Mouse (Mus musculus) hindbrain, embryonic 16.5 days (tissue): ENCODE measurements around the gene Slc37a1. TPM values are rescaled to one million over a fixed set of nuclear protein-coding genes. Genes with fewer than 3 reads are reported as not detected.

Experiments used
- ATAC-seq: fragments of 200-750 bp; cut with Nextera tagmentation; 2 replicates; pipeline ENCODE4 v1.8.0; 2017; ENCODE audit warnings: moderate TSS enrichment, moderate library complexity
- H3K27ac ChIP-seq: fragments of 300-500 bp; sonication (generic); 2 replicates; pipeline ENCODE4 v1.5.1; 2014; ENCODE audit warnings: low read depth, mild to moderate bottlenecking, control low read depth, low read length, moderate library complexity
- H3K27me3 ChIP-seq: fragments of 300-500 bp; sonication (generic); replicated peaks from 2 replicates; pipeline ENCODE4 v1.6.1; 2014; ENCODE audit warnings: low read length; ENCODE audit not compliant: control insufficient read depth, insufficient read depth
- H3K36me3 ChIP-seq: fragments of 300-500 bp; sonication (generic); 2 replicates; pipeline ENCODE4 v1.6.1; 2014; ENCODE audit warnings: mild to moderate bottlenecking, low read length, moderate library complexity, mixed read lengths; ENCODE audit not compliant: control insufficient read depth, insufficient read depth
- H3K4me1 ChIP-seq: fragments of 300-500 bp; sonication (generic); 2 replicates; pipeline ENCODE4 v1.6.1; 2014; ENCODE audit warnings: low read depth, low read length; ENCODE audit not compliant: control insufficient read depth, insufficient read depth
- H3K4me2 ChIP-seq: fragments of 300-500 bp; sonication (generic); 2 replicates; pipeline ENCODE4 v1.6.1; 2014; ENCODE audit warnings: mild to moderate bottlenecking, low read length, control low read depth, moderate library complexity
- H3K4me3 ChIP-seq: fragments of 300-500 bp; sonication (generic); 2 replicates; pipeline ENCODE4 v1.5.1; 2014; ENCODE audit warnings: mild to moderate bottlenecking, low read length, control low read depth, moderate library complexity
- H3K9ac ChIP-seq: fragments of 300-500 bp; sonication (generic); 2 replicates; pipeline ENCODE4 v1.6.1; 2014; ENCODE audit warnings: low read depth, mild to moderate bottlenecking, control low read depth, low read length, moderate library complexity
- H3K9me3 ChIP-seq: fragments of 300-500 bp; sonication (generic); 2 replicates; pipeline ENCODE4 v1.6.1; 2014; ENCODE audit warnings: mild to moderate bottlenecking, low read length, moderate library complexity; ENCODE audit not compliant: control insufficient read depth
- WGBS: fragments of 180-500 bp; shearing (Covaris S2); extraction: QIAGEN DNeasy Blood & Tissue Kit; methylation state at CpG from one replicate; pipeline ENCODE4 v1.1.7; 2014; 5-methylcytosine and 5-hydroxymethylcytosine counted together
- polyA plus RNA-seq: library from polyadenylated mRNA; unstranded; fragments of >200 nt; fragmentation: Nextera tagmentation; extraction: Ambion mirVana; gene quantifications from 2 replicates; pipeline ENCODE4 v1.2.1, GENCODE M21; 2015

The Slc37a1 gene
- polyA plus RNA-seq, 1 experiment from 2014 or later: 8.6 TPM

- no peak for ATAC-seq
- Histone ChIP-seq H3K36me3 (no peaks in the 10 kb centered on the region), H3K27me3 (no peaks in the 10 kb centered on the region), H3K4me3 (no peak overlapping the region), H3K4me2 (no peak overlapping the region), H3K27ac (no peak overlapping the region), H3K9ac (no peak overlapping the region), H3K4me1 (no peaks in the 10 kb centered on the region; the same call in 1 of the 2 replicates), H3K9me3 (no peaks in the 10 kb centered on the region; the same call in 1 of the 2 replicates)
- WGBS: 93% methylated on average over 12 of the region's 12 CpGs
Measured at GRCm38 (mm10) chr17:31257898-31258297, 28.7 kb upstream of the Slc37a1 start.

- H3K27ac ChIP-seq: no peak overlapping the region
- ATAC-seq: no peak
- H3K9me3 ChIP-seq: no peaks in the 10 kb centered on the region; the same call in 1 of the 2 replicates
- no peak overlapping the region for H3K9ac ChIP-seq
- no peaks in the 10 kb centered on the region for H3K27me3 ChIP-seq
- no peaks in the 10 kb centered on the region for H3K36me3 ChIP-seq
- H3K4me3 ChIP-seq: no peak overlapping the region
- 88% methylated on average over 9 of the region's 9 CpGs for WGBS
- no peaks in the 10 kb centered on the region; the same call in 1 of the 2 replicates for H3K4me1 ChIP-seq
- no peak overlapping the region for H3K4me2 ChIP-seq
Measured at GRCm38 (mm10) chr17:31258310-31258865, 28.2 kb upstream of the Slc37a1 start.

- no peak for ATAC-seq
- 67% methylated on average over 4 of the region's 4 CpGs for WGBS
- H3K36me3 ChIP-seq: no peaks in the 10 kb centered on the region
Measured at GRCm38 (mm10) chr17:31259145-31259544, 27.4 kb upstream of the Slc37a1 start.

GRCm38 (mm10) chr17:31259825-31260224 is 26.8 kb upstream of the Slc37a1 start:
- H3K36me3 ChIP-seq: no peaks in the 10 kb centered on the region
- ATAC-seq: no peak
- no peak overlapping the region for H3K4me2 ChIP-seq
- H3K9ac ChIP-seq: no peak overlapping the region
- no peaks in the 10 kb centered on the region; the same call in 1 of the 2 replicates for H3K9me3 ChIP-seq
- H3K4me3 ChIP-seq: no peak overlapping the region
- H3K27me3 ChIP-seq: no peaks in the 10 kb centered on the region
- H3K27ac ChIP-seq: no peak overlapping the region
- H3K4me1 ChIP-seq: no peaks in the 10 kb centered on the region
- 71% methylated on average over 4 of the region's 4 CpGs for WGBS

More at GRCm38 (mm10) chr17:31259145-31259544, 27.4 kb upstream of the Slc37a1 start:
- no peak overlapping the region for H3K27ac ChIP-seq
- no peaks in the 10 kb centered on the region; the same call in 1 of the 2 replicates for H3K4me1 ChIP-seq
- no peaks in the 10 kb centered on the region; the same call in 1 of the 2 replicates for H3K9me3 ChIP-seq
- no peak overlapping the region for H3K4me2 ChIP-seq
- no peak overlapping the region for H3K9ac ChIP-seq
- no peaks in the 10 kb centered on the region for H3K27me3 ChIP-seq
- H3K4me3 ChIP-seq: no peak overlapping the region

DNA sequence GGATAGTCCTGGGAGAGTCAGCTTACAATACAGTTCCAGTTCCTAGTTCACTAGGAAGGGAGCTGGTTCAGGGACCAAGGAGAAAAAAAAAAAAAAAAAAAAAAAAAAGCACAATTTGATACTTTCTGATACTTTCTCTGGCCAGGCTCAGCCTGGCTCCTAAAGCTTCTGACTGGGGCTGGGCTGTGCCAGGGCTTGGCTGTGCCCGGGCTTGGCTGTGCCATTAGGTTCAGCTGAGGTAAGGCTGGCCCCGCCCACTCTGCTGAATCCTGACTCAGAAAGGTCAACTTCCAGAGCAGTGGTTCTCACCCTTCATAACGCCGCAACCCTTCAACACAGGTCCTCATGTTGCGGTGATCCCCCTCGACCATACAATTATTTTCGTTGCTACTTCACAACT is 26.2 kb upstream of the Slc37a1 start:
- Histone ChIP-seq H3K36me3 (no peaks in the 10 kb centered on the region), H3K9ac (no peak overlapping the region), H3K4me3 (no peak overlapping the region), H3K27ac (no peak overlapping the region), H3K4me1 (no peaks in the 10 kb centered on the region), H3K27me3 (no peaks in the 10 kb centered on the region), H3K9me3 (no peaks in the 10 kb centered on the region; the same call in 1 of the 2 replicates), H3K4me2 (no peak overlapping the region)
- ATAC-seq: no peak
- WGBS: 88% methylated on average over 7 of the region's 7 CpGs

GRCm38 (mm10) chr17:31261352-31261751 is 25.2 kb upstream of the Slc37a1 start:
- no peak for ATAC-seq
- Histone ChIP-seq H3K9ac (no peak overlapping the region), H3K27me3 (no peaks in the 10 kb centered on the region), H3K4me1 (no peaks in the 10 kb centered on the region), H3K4me2 (no peak overlapping the region), H3K36me3 (no peaks in the 10 kb centered on the region), H3K9me3 (no peaks in the 10 kb centered on the region; the same call in 1 of the 2 replicates), H3K27ac (no peak overlapping the region), H3K4me3 (no peak overlapping the region)
- 76% methylated on average over 6 of the region's 6 CpGs for WGBS

DNA sequence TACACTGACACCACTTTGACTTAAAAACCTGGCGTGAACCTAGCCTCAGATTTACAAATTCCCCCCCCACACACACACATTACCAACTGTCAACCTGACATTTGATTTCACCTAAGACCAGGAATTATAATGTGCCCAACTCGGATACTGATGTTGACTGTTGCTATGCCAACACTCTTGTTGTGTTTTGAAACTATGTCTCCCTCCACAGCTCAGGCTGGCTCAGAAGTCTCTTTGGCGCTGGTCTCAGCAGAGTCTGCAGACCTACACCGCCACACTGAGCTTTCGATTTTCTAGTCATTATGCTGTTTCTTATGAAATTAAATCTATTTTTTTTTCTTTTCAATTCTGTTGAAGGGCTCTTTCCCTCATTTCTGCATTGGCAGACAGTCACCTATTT is 23.9 kb upstream of the Slc37a1 start:
- Histone ChIP-seq H3K4me1 (no peaks in the 10 kb centered on the region), H3K36me3 (no peaks in the 10 kb centered on the region), H3K9ac (no peak overlapping the region), H3K4me2 (no peak overlapping the region), H3K27me3 (no peaks in the 10 kb centered on the region), H3K9me3 (no peaks in the 10 kb centered on the region), H3K27ac (no peak overlapping the region), H3K4me3 (no peak overlapping the region)
- ATAC-seq: no peak
- 61% methylated on average over 5 of the region's 5 CpGs for WGBS

DNA sequence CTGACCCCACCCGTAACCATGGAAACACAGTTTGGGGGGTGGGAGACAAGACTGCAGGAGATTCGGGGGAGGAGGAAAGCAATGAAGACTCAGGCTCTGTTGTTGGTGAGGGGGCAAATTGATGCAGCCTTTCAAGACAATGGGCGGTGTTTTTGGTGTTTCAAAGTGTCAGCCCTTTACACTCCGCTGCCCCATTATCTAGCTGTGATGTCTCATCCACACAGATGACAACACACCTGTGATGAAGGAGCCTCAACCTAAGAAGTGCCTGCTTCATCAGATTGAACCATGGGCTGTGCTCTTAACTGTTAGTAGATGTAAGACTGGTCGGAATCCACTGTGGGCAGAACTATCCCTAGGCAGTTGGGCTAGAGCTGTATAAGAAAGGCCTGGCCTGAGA is 22.8 kb upstream of the Slc37a1 start:
- no peaks in the 10 kb centered on the region for H3K36me3 ChIP-seq
- no peak for ATAC-seq
- WGBS: 81% methylated on average over 5 of the region's 5 CpGs
- no peaks in the 10 kb centered on the region for H3K27me3 ChIP-seq
- H3K4me3 ChIP-seq: no peak overlapping the region
- H3K4me2 ChIP-seq: no peak overlapping the region
- no peak overlapping the region for H3K27ac ChIP-seq
- no peaks in the 10 kb centered on the region for H3K4me1 ChIP-seq
- H3K9me3 ChIP-seq: no peaks in the 10 kb centered on the region
- no peak overlapping the region for H3K9ac ChIP-seq

DNA sequence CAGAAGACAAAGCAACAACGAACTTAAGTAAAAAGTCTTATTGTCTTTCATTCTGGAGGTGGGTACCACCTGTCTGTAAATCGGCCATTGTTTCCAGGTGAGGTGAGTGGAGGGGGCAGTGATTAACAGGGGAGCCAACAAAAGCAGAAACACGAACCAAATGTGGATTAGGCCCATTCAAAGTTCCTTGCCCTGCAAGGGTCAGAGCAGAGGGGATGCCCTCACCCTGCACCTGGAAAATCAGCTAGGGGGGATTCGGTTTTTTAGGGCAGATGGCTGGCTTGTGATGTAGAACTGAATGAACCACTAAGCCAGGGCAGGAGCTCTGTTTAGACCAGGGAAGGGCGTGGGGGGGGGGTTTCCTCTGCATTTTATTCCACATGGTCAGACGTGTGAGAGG is 22.2 kb upstream of the Slc37a1 start:
- no peaks in the 10 kb centered on the region for H3K27me3 ChIP-seq
- ATAC-seq: no peak
- H3K4me2 ChIP-seq: no peak overlapping the region
- no peaks in the 10 kb centered on the region for H3K36me3 ChIP-seq
- H3K4me1 ChIP-seq: no peaks in the 10 kb centered on the region
- H3K27ac ChIP-seq: no peak overlapping the region
- no peak overlapping the region for H3K4me3 ChIP-seq
- H3K9me3 ChIP-seq: no peaks in the 10 kb centered on the region
- WGBS: 54% methylated on average over 6 of the region's 6 CpGs
- no peak overlapping the region for H3K9ac ChIP-seq
